Mouse (Mus musculus) adrenal gland, postnatal 36 days (tissue): ENCODE results near the gene Nsf. TPM values are rescaled to one million over a fixed set of nuclear protein-coding genes. Genes with fewer than 3 reads are reported as not detected.

ENCODE experiments used
- DNase-seq, 2 experiments: peaks; one replicate each; pipeline ENCODE4 v3.0.0; 2021; ENCODE audit warnings: mixed read lengths in 1 of 2
- total RNA-seq, 2 experiments: library from RNA; stranded (reverse); gene quantifications; 2 replicates each; pipeline ENCODE4 v1.2.3; 2021

Gene Nsf
- total RNA-seq, 2 experiments from 2014 or later = 131 to 199 TPM

DNA sequence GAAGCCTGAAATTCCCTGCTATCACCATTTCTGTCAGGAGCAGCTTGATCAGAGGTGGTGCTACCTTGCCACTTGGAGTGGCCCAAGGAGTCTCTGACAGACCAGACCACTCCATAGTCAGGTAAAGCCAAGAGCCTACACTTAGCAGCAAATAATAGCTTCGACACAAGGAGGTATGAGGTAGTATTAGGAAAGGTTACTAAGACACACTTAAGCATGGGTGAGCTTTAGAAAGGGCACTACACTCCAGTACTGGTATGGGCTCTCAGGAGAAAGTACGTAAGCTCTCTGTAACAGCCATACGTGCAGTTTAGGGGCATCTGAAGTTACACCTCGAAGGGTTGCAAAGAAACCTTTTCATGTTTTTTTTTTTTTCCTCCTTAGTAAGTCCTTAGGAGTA is 11.1 kb downstream of the Nsf start:
- DNase-seq = no peak

DNA sequence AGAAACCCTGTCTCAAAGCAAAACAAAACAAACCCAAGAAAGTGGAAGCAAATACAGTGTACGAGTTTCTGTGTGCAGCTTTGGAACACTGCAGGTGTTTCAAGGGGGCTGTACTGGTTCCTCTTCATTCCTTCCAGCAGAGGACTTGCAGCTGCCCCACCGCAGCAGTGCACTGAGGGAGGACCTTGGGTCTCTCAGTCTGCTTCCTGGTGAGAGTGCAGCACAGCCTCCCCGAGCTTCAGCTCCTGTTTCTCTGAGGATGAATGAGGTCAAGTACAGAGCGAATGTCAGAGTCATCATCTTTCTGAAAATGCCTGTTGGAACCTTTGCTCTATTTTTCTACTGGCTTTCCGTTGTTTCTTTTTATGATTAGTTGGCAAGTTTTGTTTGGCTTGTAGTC is 12.5 kb downstream of the Nsf start:
- DNase-seq = peak; percentile 52 to 73

DNA sequence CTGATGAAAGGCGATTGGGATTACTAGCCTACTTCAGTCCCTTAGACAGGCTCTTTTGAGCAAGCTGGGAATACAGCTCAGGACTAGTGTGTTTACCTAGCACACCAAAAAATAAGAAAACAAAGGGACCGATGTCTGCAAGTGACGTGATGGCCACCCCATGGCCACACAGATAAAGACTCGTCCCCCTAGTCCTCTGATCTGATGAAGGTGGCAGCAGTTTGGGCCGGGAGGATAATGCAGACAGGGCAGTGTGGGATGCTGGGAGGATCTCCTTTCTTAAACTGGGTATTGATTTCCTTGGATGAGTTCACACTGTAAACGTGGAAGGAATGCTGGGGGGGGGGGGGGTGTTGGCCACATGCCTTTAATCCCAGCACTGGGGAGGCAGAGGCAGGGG is 13.0 kb downstream of the Nsf start:
- DNase-seq = no peak

DNA sequence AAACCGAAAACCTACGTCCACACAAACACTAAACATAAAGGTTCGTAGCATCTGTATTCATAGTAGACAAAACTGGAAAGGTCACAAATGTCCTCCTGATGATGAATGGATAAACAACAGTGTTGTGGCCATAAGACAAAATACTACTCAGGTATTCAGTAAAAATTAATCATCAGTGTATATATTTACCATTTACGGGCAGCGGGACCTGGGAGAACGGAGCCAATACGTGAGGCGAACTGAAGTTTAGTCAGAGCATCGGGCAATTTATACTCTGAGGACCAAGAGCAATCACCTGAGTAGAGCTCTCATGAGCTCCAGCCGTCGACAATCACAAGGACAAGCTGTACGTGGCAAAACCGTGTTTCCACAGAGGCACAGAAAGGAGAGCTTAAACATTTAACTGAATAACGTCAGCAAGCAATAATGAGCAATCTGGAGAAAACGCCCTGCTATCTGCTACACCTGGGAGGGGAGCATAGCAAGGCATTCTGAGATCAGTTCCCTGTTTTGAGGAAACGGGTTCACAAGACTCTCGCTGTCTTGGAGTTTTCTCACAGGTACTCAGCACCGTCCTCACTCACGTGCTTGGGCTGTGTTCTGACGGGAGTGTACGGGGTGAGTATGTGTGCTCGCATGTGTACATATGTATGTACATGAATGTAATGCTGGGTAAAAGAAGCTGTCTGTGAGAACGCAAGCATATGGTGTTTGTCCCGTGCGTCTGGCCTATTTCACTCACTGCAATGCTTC is 15.7 kb downstream of the Nsf start:
- no peak for DNase-seq

DNA sequence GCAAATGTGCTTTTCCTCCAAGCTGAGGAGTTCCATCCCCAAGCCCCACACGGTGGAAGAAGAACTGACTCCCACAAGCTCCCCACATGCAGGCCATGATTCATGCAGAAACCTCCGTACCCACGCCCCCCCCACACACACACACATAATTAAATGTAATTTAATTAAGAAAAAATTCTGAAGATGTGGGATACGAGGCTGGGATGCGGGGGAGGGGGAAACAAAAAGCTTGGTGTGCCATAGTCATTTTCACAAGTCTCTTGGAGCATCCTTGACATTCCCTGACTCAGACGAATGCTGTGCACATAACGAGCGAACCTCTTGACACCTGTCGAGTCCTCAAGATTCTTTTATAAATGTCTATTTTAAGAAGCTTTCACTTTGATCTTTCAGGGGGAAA is 16.4 kb downstream of the Nsf start:
- DNase-seq = peak in 1 of 2 experiments; percentile 50

DNA sequence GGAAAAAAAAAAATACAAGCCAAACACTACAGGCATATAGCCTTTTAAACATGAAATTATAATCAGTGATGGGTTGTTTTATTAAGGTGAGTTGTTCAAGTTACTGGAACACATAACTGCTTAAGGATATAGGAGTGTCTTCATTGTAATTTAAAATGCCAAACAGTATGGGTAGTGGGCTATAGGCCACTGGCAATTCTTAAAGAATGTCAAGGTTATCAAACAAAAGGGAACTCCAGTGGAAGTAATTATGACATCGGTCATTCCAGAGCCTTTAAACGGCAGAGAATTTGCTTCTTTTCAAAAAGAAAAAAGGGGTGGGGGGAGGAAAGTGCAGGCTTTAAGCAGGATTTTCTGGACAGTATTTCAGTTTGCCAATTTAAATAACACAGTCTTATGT is 18.1 kb downstream of the Nsf start:
- no peak for DNase-seq

DNA sequence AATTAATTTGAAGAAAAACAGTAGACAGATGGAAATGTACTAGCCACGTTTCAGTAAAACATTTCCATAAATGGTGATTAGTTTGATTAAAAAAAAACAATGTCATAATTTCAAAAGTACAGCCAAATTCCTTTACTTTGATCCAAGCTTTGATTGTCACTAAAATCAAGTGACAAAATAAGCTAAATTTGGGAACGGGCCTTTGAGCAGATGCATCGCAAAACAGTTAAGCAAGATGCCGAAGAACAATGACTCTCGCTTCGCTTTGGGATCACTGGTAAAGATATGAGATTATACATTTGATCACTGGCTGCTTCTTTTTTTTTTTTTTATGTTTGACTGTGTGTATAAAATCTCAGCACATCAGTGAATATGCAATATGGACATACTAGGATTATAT is 20.0 kb downstream of the Nsf start:
- no peak for DNase-seq

DNA sequence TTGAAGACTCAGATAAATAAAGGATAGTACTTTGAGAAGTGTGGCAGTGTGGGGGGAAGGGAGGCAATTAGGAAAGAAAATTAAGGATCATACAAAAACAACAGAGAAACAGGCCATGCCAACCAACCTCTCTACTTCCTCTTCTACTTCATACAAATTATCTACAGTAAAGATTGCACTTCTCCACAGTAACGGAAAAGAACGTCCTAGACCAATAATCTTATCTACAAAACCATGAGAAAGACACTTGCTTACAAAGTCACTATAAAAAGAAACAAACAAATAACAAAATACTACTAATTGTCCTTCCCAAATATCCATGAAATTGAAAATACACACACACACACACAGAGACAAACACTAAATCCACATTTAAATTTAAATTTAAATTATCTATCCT is 29.9 kb downstream of the Nsf start:
- no peak for DNase-seq

DNA sequence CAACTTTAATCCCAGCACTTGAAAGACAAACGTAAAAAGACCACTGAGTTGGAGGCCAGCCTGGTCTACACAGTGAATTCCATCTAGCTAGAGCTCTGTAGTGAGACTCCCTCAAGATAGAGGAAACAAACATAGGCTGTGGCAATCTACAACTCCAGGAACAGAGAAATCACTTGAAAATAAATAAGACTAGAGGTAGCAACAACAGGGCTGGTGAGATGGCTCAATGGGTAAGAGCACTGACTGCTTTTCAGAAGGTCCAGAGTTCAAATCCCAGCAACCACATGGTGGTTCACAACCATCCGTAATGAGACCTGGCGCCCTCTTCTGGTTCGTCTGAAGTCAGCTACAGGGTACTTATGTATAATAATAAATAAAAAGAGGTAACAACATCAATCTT is 30.6 kb downstream of the Nsf start:
- no peak for DNase-seq

DNA sequence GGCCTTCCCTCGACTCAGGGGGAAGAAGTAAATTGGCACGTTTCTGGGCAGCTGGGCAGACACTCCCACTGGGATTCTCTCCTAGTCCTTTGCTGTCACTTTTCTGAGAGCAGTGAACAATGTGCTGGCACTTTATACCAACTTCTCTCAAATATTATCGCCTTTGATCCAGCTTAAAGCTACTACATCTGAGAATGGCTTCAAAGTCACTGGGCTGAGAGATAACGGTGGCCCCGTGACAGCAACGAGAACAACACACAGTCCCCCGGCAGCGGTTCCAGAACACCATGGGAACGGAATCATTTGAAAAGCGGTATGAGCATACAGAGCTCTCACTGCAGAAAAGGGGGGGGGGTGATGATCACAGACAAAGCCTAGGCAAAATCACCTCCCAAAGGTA is 31.0 kb downstream of the Nsf start:
- no peak for DNase-seq

DNA sequence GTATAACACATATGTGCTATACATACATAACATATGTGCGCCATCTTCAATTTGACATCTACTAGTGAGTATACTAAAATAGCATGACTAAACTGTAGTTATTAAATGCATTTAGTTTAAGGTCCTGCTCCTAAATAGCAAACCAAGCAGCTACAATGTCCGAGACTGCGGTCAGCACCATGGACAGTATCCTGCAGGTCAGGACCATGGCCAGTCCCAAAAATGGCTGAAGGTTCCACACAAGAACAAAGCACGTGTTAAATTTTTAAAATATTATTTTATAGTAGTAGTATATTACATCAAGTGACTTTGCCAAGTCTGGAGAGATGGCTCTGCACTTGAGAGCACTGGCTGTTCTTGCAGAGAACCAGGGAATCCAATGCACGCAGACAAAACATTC is 33.2 kb downstream of the Nsf start:
- peak; percentile 69 to 73 for DNase-seq

DNA sequence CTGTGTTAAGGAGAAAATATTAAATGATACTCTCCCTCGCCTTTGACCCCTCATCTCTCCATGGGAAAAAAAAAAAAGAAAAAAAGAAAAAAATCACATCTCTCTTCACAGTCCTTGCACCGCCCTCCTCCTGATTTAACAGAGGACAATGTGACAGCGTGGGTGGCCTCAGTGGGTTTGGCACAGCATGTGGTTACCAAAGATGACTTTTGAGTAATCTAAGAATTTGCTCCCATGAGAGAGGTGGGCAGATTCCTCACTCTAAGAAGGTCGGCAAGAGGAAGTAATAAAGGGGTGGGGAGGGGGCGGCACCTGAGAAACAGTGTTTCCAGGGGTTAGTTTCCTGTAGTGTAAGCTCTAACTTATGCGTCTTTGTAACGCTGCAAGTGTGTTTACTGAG is 37.0 kb downstream of the Nsf start:
- DNase-seq = no peak

DNA sequence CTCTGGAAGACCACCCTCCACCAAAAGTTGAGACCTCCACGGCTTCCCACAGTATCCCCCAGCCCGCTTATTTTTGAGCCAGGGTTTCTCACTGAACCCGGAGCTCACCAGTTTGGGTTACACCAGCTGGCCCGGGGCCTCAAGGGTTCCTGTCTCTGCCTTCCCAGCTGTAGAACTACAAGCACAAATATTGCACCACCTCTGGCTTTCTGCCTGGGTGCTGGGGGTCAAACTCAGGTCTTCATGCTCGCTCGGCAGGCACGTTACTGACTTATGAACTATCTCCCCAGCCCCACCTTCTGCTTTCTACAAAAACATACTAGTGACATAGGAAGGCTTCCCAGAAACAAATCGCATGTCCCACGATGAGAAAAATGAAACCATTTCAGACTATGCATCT is 38.2 kb downstream of the Nsf start:
- DNase-seq = no peak

DNA sequence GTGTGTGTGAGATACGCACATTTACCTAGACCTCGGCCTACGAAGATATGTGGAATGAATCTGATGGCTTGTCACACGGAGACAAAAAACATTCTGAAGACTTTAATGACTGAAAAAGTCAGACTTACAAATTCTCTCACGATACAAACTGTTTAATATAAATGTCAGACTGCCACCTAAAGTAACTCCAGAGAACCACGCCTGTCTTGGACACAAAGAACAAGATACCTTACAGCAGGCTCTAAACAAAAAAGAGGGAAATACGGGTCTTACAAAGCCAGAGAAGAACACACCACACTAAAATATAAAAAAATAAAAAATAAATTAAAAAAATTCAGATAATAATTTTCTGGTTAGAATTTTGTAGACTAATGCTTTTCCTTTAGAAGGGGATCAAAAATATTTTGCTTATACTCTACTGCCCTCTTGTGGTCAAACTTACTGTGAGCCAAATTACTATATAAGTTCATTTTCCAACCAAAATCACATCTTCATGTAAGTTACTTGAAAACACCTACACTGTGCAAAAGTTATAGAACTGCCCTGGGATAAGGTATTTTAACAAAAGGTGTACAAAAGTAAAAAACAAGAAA is 42.8 kb downstream of the Nsf start:
- no peak for DNase-seq

DNA sequence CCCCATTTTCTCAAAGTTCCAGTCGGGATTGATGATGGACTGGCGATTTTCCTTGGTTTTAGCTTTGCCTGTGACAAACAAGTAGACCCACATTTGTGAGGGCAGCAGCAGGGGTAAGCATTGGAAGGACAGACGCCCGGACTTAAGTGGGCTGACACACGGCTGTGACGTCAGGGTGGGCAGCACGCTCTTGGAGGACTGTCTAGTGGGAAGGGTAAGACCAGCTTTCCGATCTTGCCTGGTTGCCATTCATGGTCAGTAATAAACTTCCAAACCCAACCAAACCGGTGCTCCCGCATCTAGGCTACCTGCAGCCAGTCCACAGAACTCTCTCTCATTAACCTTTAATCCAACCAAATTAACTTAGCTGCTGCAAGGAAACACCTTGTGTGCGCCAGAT is 43.3 kb downstream of the Nsf start:
- no peak for DNase-seq

DNA sequence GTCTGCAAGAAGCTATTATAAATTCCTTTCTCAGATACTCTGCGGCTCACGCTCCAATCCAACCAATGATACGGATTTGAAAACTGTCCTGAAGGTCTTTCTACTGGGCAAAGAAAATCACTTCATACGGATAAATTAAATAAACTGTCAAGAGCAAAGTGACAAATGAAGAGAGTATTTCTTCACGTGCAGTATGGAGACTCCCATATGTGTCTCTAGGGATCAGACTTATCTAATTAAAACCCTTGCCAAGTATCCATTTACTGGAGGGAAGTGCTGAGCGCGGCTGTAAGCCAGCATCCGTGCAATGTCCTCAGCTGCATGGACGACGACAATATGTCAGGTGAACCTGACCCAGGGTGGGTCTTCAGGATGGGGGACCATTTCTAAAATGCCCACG is 44.0 kb downstream of the Nsf start:
- DNase-seq = no peak

DNA sequence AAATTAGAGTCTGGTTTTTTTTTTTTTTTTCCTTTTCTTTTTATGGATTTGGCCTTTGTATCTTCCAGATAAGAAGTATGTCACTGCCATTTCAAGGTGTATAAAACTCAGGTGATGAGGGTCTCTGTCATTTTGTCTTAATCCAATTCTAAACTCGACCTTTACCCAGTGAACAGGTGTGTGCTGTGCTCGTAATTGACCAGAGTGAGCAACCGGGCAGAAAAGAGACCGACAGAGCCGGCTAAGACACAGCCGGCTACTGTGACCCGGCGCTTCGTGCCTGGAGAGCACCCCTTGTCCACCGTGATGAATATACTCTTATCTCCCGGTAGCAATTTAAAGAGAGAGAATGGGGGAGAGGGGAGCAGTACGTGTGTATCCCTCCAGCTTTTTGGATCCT is 44.5 kb downstream of the Nsf start:
- DNase-seq = no peak

DNA sequence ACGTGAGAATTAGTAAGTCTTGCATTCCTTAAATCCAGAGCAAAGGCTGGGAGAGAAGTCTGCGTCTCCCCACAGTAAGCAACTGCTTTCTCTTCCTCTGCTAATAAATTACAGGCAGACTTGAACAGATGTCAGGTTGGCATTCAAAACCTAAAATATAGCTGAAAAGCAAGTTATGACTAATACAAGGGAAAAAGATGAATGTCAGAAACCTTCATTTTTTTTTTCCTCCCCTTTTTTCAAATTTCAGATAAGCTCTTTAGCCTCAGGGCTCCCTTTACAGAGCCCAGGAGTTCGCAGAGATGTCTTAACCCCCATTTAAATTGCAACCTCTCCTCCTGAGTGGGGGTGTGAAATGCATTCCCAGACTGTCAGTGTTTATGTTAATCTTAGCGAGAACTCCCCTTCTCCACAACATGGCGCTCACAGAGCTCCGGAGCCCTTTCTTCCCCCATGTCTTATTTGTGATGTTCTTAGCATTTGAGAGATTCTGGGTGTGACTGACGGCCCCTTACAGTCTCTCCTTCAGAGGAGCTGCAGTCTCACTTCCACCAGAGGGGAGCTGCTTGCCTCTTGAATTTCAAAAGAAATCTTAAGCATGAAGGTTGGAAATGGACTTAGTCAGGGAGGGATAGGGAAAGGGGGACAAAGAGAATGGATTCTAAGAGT is 47.7 kb downstream of the Nsf start:
- no peak for DNase-seq

DNA sequence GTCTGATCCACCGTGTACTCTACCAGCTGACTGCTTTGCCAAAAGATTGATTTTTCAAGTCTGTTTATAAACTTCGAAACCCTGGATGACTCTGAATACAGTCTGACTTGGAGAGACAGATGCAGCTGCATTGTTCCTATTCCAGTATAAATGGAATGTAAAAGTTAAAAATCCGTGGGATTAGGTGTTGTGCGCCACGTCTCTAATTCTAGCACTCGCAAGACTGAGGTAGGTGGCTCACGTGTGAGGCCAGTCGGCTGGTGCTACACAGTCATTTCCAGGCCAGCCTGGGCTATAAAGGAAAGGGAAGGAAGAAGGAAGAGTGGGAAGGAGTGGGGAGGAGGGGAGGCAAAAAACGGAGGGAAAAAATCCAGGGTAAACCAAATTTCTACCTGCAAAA is 48.4 kb downstream of the Nsf start:
- no peak for DNase-seq

DNA sequence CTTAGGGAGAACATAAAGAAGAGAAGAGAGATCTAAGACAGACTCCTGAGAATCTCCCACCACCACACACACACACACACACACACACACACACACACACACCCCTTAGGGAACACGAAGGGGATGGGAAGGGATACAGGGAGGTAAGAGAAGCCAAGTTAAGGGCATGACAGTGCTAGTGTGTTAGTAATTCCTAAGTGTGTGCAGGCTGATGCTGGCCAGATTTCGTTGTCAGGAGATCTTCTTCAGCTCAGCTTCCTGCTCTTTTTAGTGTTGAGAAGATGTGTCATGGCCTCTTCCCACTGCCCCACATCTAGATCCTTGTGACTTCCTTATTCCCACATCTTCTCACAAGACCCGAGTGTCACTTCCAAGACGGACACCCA is 52.3 kb downstream of the Nsf start:
- DNase-seq = no peak

DNA sequence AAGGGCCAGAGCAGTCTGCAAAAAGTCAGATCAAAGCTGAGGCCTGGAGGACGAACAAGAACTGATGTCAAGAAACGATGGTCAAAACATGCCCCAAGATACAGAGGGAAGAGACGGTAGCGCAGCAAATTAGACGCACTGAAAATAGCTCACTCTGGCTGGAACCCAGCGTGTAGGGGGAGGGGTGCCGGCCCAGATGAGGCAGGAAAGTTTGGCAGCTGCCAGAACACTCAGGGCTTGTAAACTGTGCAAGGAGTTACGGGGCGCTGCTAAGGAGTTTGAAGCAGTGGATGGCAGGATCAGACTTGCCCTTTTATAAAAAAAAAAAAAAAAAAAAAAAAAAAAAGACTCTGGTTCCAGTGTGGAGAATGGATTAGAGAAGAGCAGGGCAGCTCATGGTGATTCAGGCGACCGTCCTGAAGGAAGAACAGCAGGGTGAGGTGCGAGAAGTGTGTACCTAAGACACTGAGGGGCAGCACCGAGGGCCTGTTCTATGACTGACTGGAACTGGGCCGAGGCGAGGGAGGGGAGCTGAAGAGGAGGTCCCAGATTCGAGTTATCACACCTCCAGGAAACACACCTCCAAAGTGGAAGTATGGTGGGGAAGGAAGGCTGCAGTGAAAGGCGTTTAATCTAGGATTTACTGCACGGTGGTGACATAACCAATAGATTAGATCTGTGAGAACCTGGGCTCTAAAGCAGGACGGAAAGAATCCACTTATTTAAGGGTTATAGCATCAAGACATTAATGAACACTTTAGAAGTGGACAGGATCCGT is 52.9 kb downstream of the Nsf start:
- peak; percentile 17 to 64 for DNase-seq

DNA sequence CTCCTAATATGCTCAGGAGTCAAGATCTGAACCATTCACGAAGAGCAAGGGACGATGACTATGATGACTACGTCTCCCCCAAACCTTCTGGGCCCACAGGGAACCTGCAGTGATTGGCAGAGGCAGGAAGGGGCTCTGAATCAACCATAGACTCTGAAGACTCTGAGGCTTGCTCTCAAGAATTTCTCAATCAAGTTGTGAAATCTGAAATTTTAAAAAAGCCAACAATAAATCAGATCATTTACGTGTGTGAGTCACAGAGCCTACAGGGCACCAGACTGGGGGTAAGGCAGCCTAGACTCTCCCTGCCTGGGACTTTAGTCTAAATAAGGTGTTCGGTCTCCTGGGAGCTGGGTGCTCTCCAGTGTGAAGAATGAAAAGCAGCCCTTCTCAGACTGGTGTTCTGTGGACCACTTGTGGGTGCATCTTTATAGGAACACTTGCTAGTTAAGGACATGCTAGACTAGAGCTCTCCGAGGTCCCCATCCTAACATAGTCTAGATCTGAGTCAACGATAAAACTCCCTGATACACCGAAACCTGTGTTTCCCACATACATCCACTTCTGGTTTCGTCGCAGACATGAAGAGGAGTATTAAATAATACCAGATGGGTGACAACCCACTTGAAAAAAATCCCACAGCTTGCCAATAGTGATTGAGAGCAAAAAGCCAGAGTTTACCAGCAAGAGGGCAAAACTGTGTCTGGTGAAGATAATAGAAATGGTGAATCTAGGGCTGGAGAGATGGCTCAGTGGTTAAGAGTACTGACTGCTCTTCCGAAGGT is 56.7 kb downstream of the Nsf start:
- DNase-seq = peak; percentile 25 to 28
